16 mouse cellular contexts compared by ENCODE assay signal in the genomic region with DNA sequence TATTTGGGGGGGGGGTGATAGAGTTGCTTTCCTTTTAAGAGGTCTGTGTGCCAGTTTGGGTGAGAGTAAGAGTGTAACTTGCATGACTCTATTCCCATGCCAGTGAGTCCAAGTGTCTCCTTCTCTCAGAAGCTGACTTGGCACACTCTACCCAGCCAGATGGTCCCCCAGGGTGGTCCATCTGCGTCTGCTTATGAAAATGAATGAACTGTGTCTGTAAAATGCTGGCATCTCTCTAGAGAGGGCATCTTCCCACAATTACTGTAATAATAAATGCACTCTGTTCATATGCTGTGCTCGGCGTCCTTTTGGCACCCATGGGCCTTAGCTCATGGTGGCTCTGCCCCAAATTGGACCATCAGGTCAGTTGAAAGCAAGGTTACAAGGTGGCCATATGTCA.
A peak's percentile ranks its signal among the peaks of the same experiment; 100 is the strongest.
DNase-seq lines count a peak whose midpoint lies in the region; ATAC-seq and TF ChIP-seq lines count a peak whose summit lies in the region.
"Had no signal": no experiment of that assay in that cellular context is flagged by ENCODE, and none has a peak within 500 bp of the region (broad histone marks: within the 10 kb centered on the region; RNA-seq: fewer than 3 reads in every experiment).

No protein-coding gene starts in this region.

- H3K36me3 ChIP-seq in hindbrain, postnatal 0 days (ENCODE audit: insufficient read depth, low read length): no peaks in the 10 kb centered on the region
- H3K36me3 ChIP-seq in hindbrain, embryonic 10.5 days: no peaks in the 10 kb centered on the region
- H3K36me3 ChIP-seq: heart, embryonic 15.5 days; intestine, embryonic 15.5 days; limb, embryonic 15.5 days; midbrain, embryonic 13.5 days; neural tube, embryonic 13.5 days had no signal

- H3K9ac ChIP-seq in hindbrain, postnatal 0 days (replicated peaks; ENCODE audit: low read length): no peak overlapping the region
- H3K9ac ChIP-seq: heart, embryonic 15.5 days; intestine, embryonic 15.5 days; limb, embryonic 15.5 days; midbrain, embryonic 13.5 days; neural tube, embryonic 13.5 days had no signal

- TF ChIP-seq CTCF in hindbrain, postnatal 0 days (IDR thresholded peaks at IDR 0.05; ENCODE audit: low read depth): no peak

- 40% methylated on average over 3 of the region's 3 CpGs for WGBS in hindbrain, postnatal 0 days
- WGBS in hindbrain, embryonic 10.5 days: 77% methylated on average over 3 of the region's 3 CpGs

- H3K4me1 ChIP-seq in hindbrain, postnatal 0 days (ENCODE audit: insufficient read depth, low read length): no peaks in the 10 kb centered on the region
- H3K4me1 ChIP-seq in hindbrain, embryonic 10.5 days (replicated peaks): no peaks in the 10 kb centered on the region
- H3K4me1 ChIP-seq: heart, embryonic 15.5 days; intestine, embryonic 15.5 days; limb, embryonic 15.5 days; midbrain, embryonic 13.5 days; neural tube, embryonic 13.5 days had no signal

- H3K27me3 ChIP-seq in hindbrain, postnatal 0 days (ENCODE audit: insufficient read depth, low read length): no peaks in the 10 kb centered on the region
- H3K27me3 ChIP-seq in hindbrain, embryonic 10.5 days (ENCODE audit: insufficient read depth, poor library complexity, severe bottlenecking): no peaks in the 10 kb centered on the region
- H3K27me3 ChIP-seq: heart, embryonic 15.5 days; intestine, embryonic 15.5 days; limb, embryonic 15.5 days; midbrain, embryonic 13.5 days; neural tube, embryonic 13.5 days had no signal

- peak; percentile 78 for DNase-seq in hindbrain, postnatal 0 days (ENCODE audit: low spot score)
- DNase-seq in hindbrain, embryonic 10.5 days (ENCODE audit: low spot score): no peak
- DNase-seq in cerebellum, adult 11-12 months: peak; percentile 90
- DNase-seq in cerebellum, postnatal 25 days: peak; percentile 96
- DNase-seq in layer of hippocampus, postnatal 14 days (ENCODE audit: low spot score in 2 of 2): peak; percentile 69 to 91
- no peak for DNase-seq in adipocyte (ENCODE audit: low spot score)
- DNase-seq in testis, postnatal 10 days (ENCODE audit: low spot score): no peak
- DNase-seq: adrenal gland, postnatal 36 days; gastrocnemius, postnatal 10 days; kidney, postnatal 36 days; thymus, adult 18-20 months had no signal

- peak; percentile 81 for ATAC-seq in hindbrain, postnatal 0 days
- ATAC-seq: intestine, embryonic 15.5 days; midbrain, embryonic 13.5 days had no signal

- no peak overlapping the region for H3K27ac ChIP-seq in hindbrain, postnatal 0 days
- H3K27ac ChIP-seq in hindbrain, embryonic 10.5 days: no peak overlapping the region
- H3K27ac ChIP-seq: heart, embryonic 15.5 days; intestine, embryonic 15.5 days; limb, embryonic 15.5 days; midbrain, embryonic 13.5 days; neural tube, embryonic 13.5 days had no signal

- no peak overlapping the region for H3K4me3 ChIP-seq in hindbrain, postnatal 0 days (ENCODE audit: low read length)
- no peak overlapping the region for H3K4me3 ChIP-seq in hindbrain, embryonic 10.5 days
- H3K4me3 ChIP-seq: heart, embryonic 15.5 days; intestine, embryonic 15.5 days; limb, embryonic 15.5 days; midbrain, embryonic 13.5 days; neural tube, embryonic 13.5 days had no signal

- no peak overlapping the region for H3K4me2 ChIP-seq in hindbrain, postnatal 0 days (ENCODE audit: low read depth, low read length)
- H3K4me2 ChIP-seq: heart, embryonic 15.5 days; intestine, embryonic 15.5 days; limb, embryonic 15.5 days; midbrain, embryonic 13.5 days; neural tube, embryonic 13.5 days had no signal

- H3K9me3 ChIP-seq in hindbrain, postnatal 0 days (ENCODE audit: low read length): no peaks in the 10 kb centered on the region
- no peaks in the 10 kb centered on the region for H3K9me3 ChIP-seq in hindbrain, embryonic 10.5 days
- H3K9me3 ChIP-seq: heart, embryonic 15.5 days; intestine, embryonic 15.5 days; limb, embryonic 15.5 days; midbrain, embryonic 13.5 days; neural tube, embryonic 13.5 days had no signal

Comparison
In these comparisons a context has a peak if more than half of its experiments do, and no peak if none do; other contexts are left out.
1. DNase-seq: peak in hindbrain, postnatal 0 days (single experiment), cerebellum, adult 11-12 months (single experiment), cerebellum, postnatal 25 days (2 of 2) and layer of hippocampus, postnatal 14 days (2 of 2); none in hindbrain, embryonic 10.5 days (single experiment), adipocyte (single experiment) and testis, postnatal 10 days (single experiment).